Mouse (Mus musculus) neural tube, embryonic 14.5 days (tissue): ENCODE measurements around the gene Thap7. TPM values are rescaled to one million over a fixed set of nuclear protein-coding genes. Genes with fewer than 3 reads are reported as not detected.

ENCODE experiments used
- ATAC-seq: fragments of 200-750 bp; cut with Nextera tagmentation; 2 replicates; pipeline ENCODE4 v1.8.0; 2017; ENCODE audit warnings: low read depth, mild to moderate bottlenecking, moderate TSS enrichment, moderate library complexity
- H3K27ac ChIP-seq: fragments of 300-500 bp; sonication (generic); 2 replicates; pipeline ENCODE4 v1.5.1; 2014; ENCODE audit warnings: low read depth, mild to moderate bottlenecking, control low read depth, low read length, moderate library complexity, mixed read lengths
- H3K27me3 ChIP-seq: fragments of 300-500 bp; sonication (generic); 2 replicates; pipeline ENCODE4 v1.6.1; 2014; ENCODE audit warnings: low read length; ENCODE audit not compliant: control insufficient read depth, insufficient read depth
- H3K36me3 ChIP-seq: fragments of 300-500 bp; sonication (generic); 2 replicates; pipeline ENCODE4 v1.6.1; 2014; ENCODE audit warnings: low read length, mixed read lengths; ENCODE audit not compliant: control insufficient read depth, insufficient read depth
- H3K4me1 ChIP-seq: fragments of 300-500 bp; sonication (generic); 2 replicates; pipeline ENCODE4 v1.6.1; 2014; ENCODE audit warnings: low read length; ENCODE audit not compliant: control insufficient read depth, insufficient read depth
- H3K4me2 ChIP-seq: fragments of 300-500 bp; sonication (generic); 2 replicates; pipeline ENCODE4 v1.6.1; 2014; ENCODE audit warnings: mild to moderate bottlenecking, low read depth, low read length, control low read depth
- H3K4me3 ChIP-seq: fragments of 300-500 bp; sonication (generic); 2 replicates; pipeline ENCODE4 v1.5.1; 2014; ENCODE audit warnings: low read depth, low read length, control low read depth, mixed read lengths
- H3K9ac ChIP-seq: fragments of 300-500 bp; sonication (generic); replicated peaks from 2 replicates; pipeline ENCODE4 v1.6.1; 2014; ENCODE audit warnings: low read depth, mild to moderate bottlenecking, control low read depth, low read length, mixed read lengths
- H3K9me3 ChIP-seq: fragments of 300-500 bp; sonication (generic); 2 replicates; pipeline ENCODE4 v1.6.1; 2016; ENCODE audit warnings: low read length; ENCODE audit not compliant: control insufficient read depth
- WGBS: fragments of 180-500 bp; shearing (Covaris S2); extraction: QIAGEN DNeasy Blood & Tissue Kit; methylation state at CpG from one replicate; pipeline ENCODE4 v1.1.7; 2014; 5-methylcytosine and 5-hydroxymethylcytosine counted together
- polyA plus RNA-seq: library from polyadenylated mRNA; unstranded; fragments of >200 nt; fragmentation: Nextera tagmentation; extraction: Ambion mirVana; gene quantifications from 2 replicates; pipeline ENCODE4 v1.2.1, GENCODE M21; 2014

The Thap7 gene
- polyA plus RNA-seq, 1 experiment from 2014 or later = 62.7 TPM

- Histone ChIP-seq H3K27me3 (no peaks in the 10 kb centered on the region), H3K4me2 (no peak overlapping the region), H3K9ac (no peak overlapping the region), H3K36me3 (no peaks in the 10 kb centered on the region), H3K9me3 (no peaks in the 10 kb centered on the region), H3K4me3 (no peak overlapping the region), H3K27ac (no peak overlapping the region), H3K4me1 (no peaks in the 10 kb centered on the region)
- ATAC-seq = no peak
- 86% methylated on average over 7 of the region's 7 CpGs for WGBS
Observed at GRCm38 (mm10) chr16:17552837-17553236, 21.9 kb upstream of the Thap7 start.

- Histone ChIP-seq H3K27ac (no peak overlapping the region), H3K36me3 (no peaks in the 10 kb centered on the region)
- 84% methylated on average over 2 of the region's 2 CpGs for WGBS
Observed at GRCm38 (mm10) chr16:17542632-17543031, 11.7 kb upstream of the Thap7 start.

GRCm38 (mm10) chr16:17536584-17536983, 5.6 kb upstream of the Thap7 start:
- Histone ChIP-seq H3K36me3 (no peaks in the 10 kb centered on the region), H3K9ac (no peak overlapping the region), H3K27ac (no peak overlapping the region), H3K27me3 (no peaks in the 10 kb centered on the region), H3K4me2 (no peak overlapping the region), H3K4me1 (peaks cover 6% of the 10 kb centered on the region; the same call in 1 of the 2 replicates), H3K9me3 (no peaks in the 10 kb centered on the region), H3K4me3 (no peak overlapping the region)
- WGBS = 95% methylated on average over 3 of the region's 3 CpGs
- ATAC-seq = no peak

More at GRCm38 (mm10) chr16:17542632-17543031, 11.7 kb upstream of the Thap7 start:
- no peak for ATAC-seq
- Histone ChIP-seq H3K4me2 (no peak overlapping the region), H3K4me1 (no peaks in the 10 kb centered on the region), H3K9me3 (no peaks in the 10 kb centered on the region), H3K27me3 (no peaks in the 10 kb centered on the region), H3K4me3 (no peak overlapping the region), H3K9ac (no peak overlapping the region)

GRCm38 (mm10) chr16:17532676-17533329, 1.9 kb upstream of the Thap7 start:
- H3K4me1 ChIP-seq = peaks cover 17% of the 10 kb centered on the region
- H3K27me3 ChIP-seq = no peaks in the 10 kb centered on the region
- no peak overlapping the region for H3K27ac ChIP-seq
- ATAC-seq = no peak
- H3K36me3 ChIP-seq = peaks cover 4% of the 10 kb centered on the region; the same call in 1 of the 2 replicates
- H3K4me3 ChIP-seq = no peak overlapping the region
- no peaks in the 10 kb centered on the region for H3K9me3 ChIP-seq
- H3K9ac ChIP-seq = no peak overlapping the region
- H3K4me2 ChIP-seq = no peak overlapping the region
- 72% methylated on average over 14 of the region's 14 CpGs for WGBS

GRCm38 (mm10) chr16:17532271-17532670, 1.3 kb upstream of the Thap7 start:
- no peaks in the 10 kb centered on the region for H3K27me3 ChIP-seq
- H3K27ac ChIP-seq = no peak overlapping the region
- no peak overlapping the region for H3K9ac ChIP-seq
- H3K36me3 ChIP-seq = peaks cover 9% of the 10 kb centered on the region
- WGBS = 51% methylated on average over 4 of the region's 4 CpGs
- H3K9me3 ChIP-seq = no peaks in the 10 kb centered on the region
- H3K4me3 ChIP-seq = no peak overlapping the region
- ATAC-seq = no peak
- H3K4me1 ChIP-seq = peaks cover 17% of the 10 kb centered on the region
- H3K4me2 ChIP-seq = no peak overlapping the region

- Histone ChIP-seq H3K4me1 (peaks cover 17% of the 10 kb centered on the region), H3K4me3 (peak overlapping the region; percentile 70), H3K36me3 (peaks cover 29% of the 10 kb centered on the region), H3K4me2 (peak overlapping the region; percentile 91), H3K27me3 (no peaks in the 10 kb centered on the region), H3K9me3 (no peaks in the 10 kb centered on the region), H3K9ac (peak overlapping the region; percentile 90), H3K27ac (peak overlapping the region; percentile 97)
- 13% methylated on average over 17 of the region's 17 CpGs for WGBS
- ATAC-seq = peak; percentile 2; the same call in 1 of the 2 replicates
Observed at GRCm38 (mm10) chr16:17529981-17530586, 852 bp downstream of the Thap7 start.

GRCm38 (mm10) chr16:17528276-17528675, 2.7 kb downstream of the Thap7 start:
- H3K36me3 ChIP-seq = peaks cover 44% of the 10 kb centered on the region
- no peak overlapping the region for H3K4me3 ChIP-seq
- no peak overlapping the region for H3K9ac ChIP-seq
- H3K4me1 ChIP-seq = peaks cover 17% of the 10 kb centered on the region
- H3K4me2 ChIP-seq = no peak overlapping the region
- H3K27me3 ChIP-seq = no peaks in the 10 kb centered on the region
- 90% methylated on average over 13 of the region's 13 CpGs for WGBS
- no peak overlapping the region for H3K27ac ChIP-seq
- no peak for ATAC-seq
- no peaks in the 10 kb centered on the region for H3K9me3 ChIP-seq

- no peaks in the 10 kb centered on the region for H3K27me3 ChIP-seq
- no peak overlapping the region for H3K27ac ChIP-seq
- peaks cover 50% of the 10 kb centered on the region for H3K36me3 ChIP-seq
- no peak overlapping the region for H3K9ac ChIP-seq
- H3K4me3 ChIP-seq = no peak overlapping the region
- H3K9me3 ChIP-seq = no peaks in the 10 kb centered on the region
- H3K4me1 ChIP-seq = peaks cover 17% of the 10 kb centered on the region
- no peak for ATAC-seq
- no peak overlapping the region for H3K4me2 ChIP-seq
Observed at GRCm38 (mm10) chr16:17527606-17528005, 3.3 kb downstream of the Thap7 start.

- Histone ChIP-seq H3K36me3 (peaks cover 64% of the 10 kb centered on the region), H3K27ac (no peak overlapping the region)
- 91% methylated on average over 6 of the region's 6 CpGs for WGBS
Observed at GRCm38 (mm10) chr16:17526223-17526622, 4.7 kb downstream of the Thap7 start.

More at GRCm38 (mm10) chr16:17526223-17526622, 4.7 kb downstream of the Thap7 start:
- ATAC-seq = no peak
- peaks cover 8% of the 10 kb centered on the region for H3K4me1 ChIP-seq
- no peak overlapping the region for H3K4me3 ChIP-seq
- no peaks in the 10 kb centered on the region for H3K27me3 ChIP-seq
- no peaks in the 10 kb centered on the region for H3K9me3 ChIP-seq
- H3K9ac ChIP-seq = no peak overlapping the region
- H3K4me2 ChIP-seq = no peak overlapping the region
